Mouse (Mus musculus) CD4-positive, CD25-positive, alpha-beta regulatory T cell, adult 2 months (primary cell): ENCODE measurements at regions not wholly inside any gene's neighbourhood (a gene's known extent, or its start where the extent isn't known, plus 50 kb on each side); places are given as distances from the start of the nearest gene placed in this dataset.
A peak's percentile ranks its signal among the peaks of the same experiment; 100 is the strongest.

Experiments used
- DNase-seq: peaks from one replicate; pipeline ENCODE4 v3.0.0-alpha.2; 2012; ENCODE audit warnings: low read depth, low spot score

DNA sequence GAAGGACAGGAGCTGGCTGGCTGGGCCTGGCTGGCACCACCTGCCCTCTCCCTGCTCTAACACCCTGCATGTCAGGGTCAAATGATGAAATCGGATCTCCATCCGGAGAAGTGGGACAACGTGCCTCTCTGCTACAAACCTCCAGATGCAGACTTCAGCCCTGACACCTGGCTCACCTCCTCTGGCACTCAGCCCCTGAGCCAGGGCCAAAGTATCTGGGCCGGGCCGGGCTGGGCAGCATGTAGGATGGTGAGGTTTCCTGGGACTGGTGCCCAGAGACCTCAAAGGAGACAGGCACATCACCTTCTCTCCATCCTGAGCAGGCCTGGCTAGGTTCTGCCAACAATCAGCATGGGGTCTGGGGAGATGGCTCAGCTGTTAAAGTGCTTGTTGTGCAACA is 113.5 kb downstream of the Tfcp2l1 start:
- no peak for DNase-seq

DNA sequence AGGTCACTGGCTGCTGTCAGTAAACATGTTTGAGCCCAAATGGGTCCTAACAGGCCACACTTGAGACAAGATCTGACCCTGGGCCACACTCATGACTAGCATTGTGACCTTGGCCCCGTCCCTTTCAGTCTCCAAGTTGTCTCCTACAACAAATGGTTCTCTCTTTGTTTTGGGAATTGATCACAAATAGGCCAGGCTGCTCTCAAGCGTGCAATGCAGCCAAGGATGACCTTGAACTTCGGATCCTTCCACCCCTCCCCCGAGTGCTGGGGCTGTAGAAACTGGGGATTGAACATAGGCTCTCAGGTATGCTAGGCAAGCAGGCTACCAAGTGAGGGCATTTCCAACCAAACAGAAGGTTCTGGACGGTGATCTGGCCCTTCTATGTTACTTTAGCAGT is 120.5 kb downstream of the Tfcp2l1 start:
- DNase-seq, result no peak

DNA sequence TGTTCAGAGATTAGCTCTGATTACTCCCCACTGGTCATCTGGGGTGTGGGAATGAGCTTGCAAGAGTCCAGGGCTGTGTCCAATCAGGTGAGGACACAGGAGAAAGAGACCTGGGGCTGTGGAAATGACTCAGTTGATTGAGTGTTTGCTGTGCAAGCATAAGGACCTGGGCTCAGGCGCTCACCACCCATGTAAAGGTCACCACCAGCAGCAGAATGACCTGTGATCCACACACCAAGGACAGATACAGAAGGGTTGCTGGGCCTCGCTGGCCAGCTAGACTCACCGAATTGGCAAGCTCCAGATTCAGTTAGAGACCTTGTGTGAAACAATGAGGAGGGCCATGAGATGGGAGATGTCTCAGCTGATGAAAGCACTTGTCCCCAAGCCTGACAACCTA is 125.1 kb downstream of the Tfcp2l1 start:
- DNase-seq, result no peak

DNA sequence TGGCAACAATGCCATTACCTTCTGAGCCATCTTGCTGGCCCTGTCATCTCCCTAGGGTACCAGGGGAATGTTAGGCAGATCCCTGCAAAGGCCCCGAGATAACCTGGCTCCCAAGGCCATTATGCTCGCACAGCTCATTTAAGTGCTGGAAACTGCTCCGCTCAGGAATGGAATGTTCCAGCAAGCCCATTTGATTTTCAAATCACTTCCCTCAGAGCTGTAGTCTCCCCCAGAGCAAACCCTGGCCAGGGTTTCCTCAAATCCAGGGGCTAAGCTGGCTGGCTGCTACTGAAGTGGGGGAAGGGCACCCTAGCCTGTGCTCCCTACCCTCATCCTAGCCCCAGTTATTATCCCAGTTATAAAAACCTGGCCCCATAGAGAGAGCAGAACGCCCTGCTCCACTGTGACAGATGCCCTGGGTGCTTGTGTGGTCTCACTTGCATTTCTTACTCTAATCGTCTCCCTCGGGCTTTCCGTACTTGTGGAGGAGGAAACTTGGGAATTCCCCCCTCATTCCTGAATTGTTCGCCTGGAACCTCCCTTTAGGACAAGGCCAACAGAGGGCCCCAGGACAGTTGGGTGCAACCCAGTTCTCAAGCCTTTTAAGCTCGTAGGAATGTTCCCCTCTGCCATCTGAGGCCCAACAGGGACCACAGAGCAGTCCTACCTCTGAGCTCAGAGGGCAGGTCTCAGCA is 128.6 kb downstream of the Tfcp2l1 start:
- no peak for DNase-seq

DNA sequence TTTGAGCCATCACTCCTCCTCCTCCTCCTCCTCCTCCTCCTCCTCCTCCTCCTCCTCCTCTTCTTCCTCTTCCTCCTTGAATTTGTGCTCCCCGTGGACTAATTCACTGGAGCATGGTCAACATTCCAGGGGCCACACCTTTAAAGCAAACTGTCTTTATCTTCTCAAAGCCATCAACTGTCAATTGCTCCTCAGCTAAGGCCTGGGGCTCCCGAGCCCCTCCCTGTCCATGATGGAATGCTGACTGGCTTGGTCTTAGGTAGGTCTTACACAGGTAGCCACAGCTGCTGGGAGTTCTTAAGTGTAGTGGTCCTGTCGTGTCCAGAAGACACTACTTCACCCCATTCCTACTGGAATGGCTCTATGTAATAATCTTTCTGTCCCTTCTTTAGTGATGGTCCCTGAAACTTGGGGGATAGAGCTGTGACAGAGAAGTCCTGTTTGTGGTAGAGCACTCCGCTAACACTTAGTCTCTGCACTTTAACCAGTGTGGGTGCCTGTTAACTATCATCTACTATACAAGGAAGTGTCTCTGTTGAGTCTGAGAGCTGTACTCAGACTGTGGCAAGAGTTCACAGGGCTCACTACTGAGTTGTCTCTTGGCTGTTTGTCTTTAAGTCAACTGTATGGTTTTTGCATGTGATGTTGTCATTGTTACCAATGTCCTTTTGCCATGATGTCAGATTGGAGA is 129.7 kb downstream of the Tfcp2l1 start:
- no peak for DNase-seq

DNA sequence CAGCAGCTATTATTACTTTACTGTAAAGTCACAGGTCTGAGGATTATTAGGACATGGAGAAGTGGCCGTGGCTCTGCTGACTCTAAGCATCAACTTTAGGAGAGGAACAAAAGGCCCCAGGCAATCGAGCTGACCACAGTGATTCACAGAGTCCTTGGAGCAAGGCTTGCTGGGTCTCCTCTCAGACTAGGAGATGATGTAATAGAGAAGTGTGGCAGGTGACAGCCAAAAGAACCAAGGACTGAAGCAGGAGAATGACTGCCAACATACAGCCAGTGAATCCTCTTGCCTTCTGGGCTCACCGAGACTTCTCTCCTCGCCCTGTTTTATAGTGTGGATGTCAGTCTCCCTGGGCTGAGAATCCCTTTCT is 130.3 kb downstream of the Tfcp2l1 start:
- DNase-seq, result no peak

DNA sequence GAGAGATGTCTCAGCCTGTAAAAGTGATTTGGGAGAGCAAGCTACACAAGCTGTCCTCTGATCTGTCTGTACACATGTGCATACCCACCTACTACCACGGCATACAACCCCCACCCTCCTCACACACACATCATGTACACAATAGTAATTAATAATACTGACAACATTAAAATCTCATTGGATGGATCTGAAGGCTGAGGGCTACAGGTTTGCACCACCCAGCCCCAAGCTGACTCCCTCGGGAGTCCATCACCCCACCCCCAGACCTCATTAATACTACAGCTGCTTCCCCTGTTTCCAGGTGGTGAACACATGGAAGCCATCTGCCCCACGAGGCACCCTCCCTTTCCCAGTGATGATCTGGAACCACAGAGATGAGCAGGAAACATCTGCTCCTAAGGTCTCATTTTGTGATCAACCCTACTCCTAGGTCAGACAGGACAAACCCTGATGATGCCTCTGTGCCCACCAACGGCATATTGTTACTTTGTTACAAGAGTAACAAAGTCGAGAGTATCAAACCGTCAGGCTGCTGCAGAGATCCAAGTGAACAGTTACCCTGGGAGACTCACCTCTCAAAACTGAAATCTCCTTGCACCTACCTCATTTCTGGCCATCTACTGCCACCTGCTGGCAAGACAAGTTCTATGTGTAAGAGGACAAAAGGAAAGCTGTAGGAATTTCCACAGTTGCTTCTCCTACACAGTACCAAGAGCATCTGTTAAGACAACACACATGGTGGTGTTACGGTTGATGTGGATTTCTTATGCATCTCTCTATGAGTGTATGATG is 131.6 kb downstream of the Tfcp2l1 start:
- peak; percentile 62 for DNase-seq

DNA sequence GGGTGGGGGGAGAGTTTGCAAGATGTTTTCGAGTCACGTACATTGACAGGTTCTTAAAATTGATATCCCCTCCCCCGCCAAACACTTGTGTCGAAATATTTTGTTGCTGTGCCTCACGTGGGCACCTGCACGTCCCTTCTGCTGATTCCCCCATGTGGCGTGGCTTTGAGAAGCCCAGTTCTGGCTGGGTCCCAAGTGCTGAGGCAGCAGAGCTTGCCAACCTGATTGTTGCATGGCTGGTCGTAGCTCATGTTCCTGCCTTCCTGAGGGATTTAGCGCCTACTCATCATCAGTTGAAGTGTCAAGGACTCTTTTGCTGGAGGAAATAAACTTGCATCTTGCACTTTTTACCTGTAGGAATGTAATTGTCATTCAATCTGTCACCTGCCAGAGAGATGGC is 137.8 kb downstream of the Tfcp2l1 start:
- DNase-seq, result no peak

DNA sequence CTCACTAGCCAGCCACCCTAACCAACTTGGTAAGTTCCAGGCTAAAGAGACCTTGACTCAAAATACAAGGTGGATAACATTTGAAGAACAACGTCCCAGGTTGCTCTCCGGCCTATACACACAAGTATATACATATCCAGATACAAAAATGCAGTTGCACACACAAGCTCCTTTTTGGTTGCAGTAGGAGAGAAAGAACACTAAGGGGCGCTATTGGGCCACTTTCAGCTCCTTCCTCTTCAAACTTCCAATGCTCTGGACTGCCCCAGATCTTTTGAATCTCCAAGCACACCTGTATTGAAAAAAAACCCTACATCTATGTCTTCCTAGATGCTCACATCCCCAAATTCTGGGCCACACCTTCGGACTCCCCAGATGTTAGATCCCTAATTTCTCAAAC is 141.1 kb downstream of the Tfcp2l1 start:
- no peak for DNase-seq

DNA sequence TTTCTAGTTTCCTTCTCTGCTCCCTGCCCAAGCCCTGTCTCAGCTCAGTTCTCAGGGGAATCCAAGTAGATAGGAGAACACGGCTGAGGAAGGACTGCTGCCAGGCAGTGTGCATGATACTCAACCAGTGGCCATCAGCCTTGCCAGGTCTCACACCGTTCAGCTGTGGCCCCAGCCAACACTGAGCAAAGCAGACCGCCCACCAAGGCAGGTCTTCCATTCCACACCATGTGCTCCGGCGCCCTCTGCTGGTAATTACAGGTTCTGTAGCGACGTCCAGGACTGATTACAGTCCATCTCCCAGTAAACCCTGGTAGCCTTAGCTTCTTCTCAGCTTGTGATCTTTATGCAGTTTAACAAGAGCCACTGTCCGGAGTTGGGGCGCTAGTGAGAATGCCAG is 144.5 kb downstream of the Tfcp2l1 start:
- peak; percentile 47 for DNase-seq

DNA sequence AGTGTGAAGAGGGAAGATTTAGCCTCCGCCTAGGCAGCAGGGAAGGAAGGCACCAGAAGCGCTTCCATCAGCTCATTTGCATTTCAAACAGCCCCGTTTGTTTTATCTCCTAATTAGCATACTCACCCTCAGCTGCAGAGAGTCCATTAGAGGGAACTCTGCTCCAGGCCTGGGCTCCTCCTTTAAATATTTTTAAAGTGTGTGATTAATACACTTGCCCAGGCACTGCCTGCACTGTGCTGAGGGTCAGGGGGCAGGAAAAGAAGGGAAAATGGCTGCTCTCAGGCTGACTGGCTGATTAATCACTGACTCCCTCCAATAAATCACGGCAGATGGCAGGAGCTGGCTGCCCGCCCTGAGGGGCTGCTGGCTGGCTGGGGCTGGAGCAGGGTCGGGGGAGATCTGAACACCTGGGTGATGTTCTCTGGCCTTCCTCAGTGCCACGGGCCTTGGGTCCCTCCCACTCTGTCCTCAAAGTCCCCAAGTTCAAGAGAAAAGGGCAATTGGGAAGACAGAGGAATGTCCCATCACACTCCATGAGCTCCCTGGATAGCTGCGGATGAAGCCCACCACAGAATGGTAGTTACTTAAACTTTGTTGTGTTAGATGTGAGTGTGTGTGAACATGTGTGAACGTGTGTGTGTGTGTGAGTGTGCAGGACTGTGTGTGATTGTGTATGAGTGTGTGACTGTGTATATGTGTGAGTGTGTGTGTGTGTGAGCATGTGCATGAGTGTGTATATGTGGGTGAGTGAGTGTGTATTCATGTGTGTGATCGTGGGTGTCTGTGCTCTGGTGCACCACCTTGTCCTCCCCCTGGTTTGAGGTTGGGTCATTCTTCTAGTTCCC is 149.1 kb downstream of the Tfcp2l1 start:
- DNase-seq, result no peak
